Mouse (Mus musculus): ENCODE measurements around the gene Trim14. TPM values are rescaled to one million over a fixed set of nuclear protein-coding genes. Genes with fewer than 3 reads are reported as not detected.

Gene Trim14
- total RNA-seq, 1 experiment = 0.58 TPM

DNA sequence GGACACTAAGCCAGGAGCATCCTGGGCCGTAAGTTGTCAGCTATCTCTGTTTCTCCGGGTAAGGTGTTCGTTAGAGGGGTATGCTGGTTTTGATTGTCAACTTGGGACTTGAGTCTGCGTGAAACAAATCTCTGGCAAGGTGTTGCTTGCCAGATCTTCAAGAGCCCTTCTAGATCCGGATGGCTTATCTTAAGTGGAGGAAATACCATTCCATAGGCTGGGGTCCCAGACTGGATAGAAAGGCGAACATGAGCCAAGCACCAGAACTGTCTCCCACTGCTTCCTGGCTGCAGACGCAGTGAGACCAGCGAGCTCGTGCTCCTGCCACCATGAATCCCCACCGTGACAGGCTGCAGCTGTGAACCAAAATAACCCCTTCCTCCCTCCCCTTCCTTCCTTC is 14.5 kb downstream of the Trim14 start:
- H3K4me1 ChIP-seq (ENCODE audit: control insufficient read depth in 2 of 2, insufficient read depth in 2 of 2, low read length in 2 of 2, poor library complexity in 1 of 2) = no peaks in the 10 kb centered on the region; a peak in 1 of 4 replicates
- H3K27ac ChIP-seq (ENCODE audit: insufficient read depth, low read depth, low read length, poor library complexity, severe bottlenecking) = no peak overlapping the region
- H3K36me3 ChIP-seq (ENCODE audit: control insufficient read depth, insufficient read depth, low read length, poor library complexity, severe bottlenecking) = no peaks in the 10 kb centered on the region
- H3K4me3 ChIP-seq (ENCODE audit: insufficient read depth in 1 of 2, low read depth in 1 of 2, low read length in 2 of 2, poor library complexity in 1 of 2, severe bottlenecking in 1 of 2) = no peak overlapping the region
- no peak overlapping the region for H3K9ac ChIP-seq (ENCODE audit: insufficient read depth, low read depth, low read length, poor library complexity, severe bottlenecking)
- TF ChIP-seq ZNF384 (IDR thresholded peaks at IDR 0.05; ENCODE audit: low read depth, low read length) (no peak), HCFC1 (IDR thresholded peaks at IDR 0.05; ENCODE audit: borderline replicate concordance, insufficient read depth, low read length) (no peak), MAFK (IDR thresholded peaks at IDR 0.05; ENCODE audit: insufficient read depth, low read depth, low read length) (no peak), ZC3H11A (IDR thresholded peaks at IDR 0.05; ENCODE audit: borderline replicate concordance, low read depth, low read length) (no peak), CHD2 (IDR thresholded peaks at IDR 0.05; ENCODE audit: low read depth, low read length) (no peak)
- DNase-seq (ENCODE audit: low read depth, low spot score) = no peak
- H3K9me3 ChIP-seq (ENCODE audit: control insufficient read depth, insufficient read depth, low read depth, low read length) = no peaks in the 10 kb centered on the region
- in situ Hi-C loops (cut with MboI; ENCODE audit: low sequenced_read_pairs in 2 of 2, unreplicated experiment in 2 of 2) = no loop called here

DNA sequence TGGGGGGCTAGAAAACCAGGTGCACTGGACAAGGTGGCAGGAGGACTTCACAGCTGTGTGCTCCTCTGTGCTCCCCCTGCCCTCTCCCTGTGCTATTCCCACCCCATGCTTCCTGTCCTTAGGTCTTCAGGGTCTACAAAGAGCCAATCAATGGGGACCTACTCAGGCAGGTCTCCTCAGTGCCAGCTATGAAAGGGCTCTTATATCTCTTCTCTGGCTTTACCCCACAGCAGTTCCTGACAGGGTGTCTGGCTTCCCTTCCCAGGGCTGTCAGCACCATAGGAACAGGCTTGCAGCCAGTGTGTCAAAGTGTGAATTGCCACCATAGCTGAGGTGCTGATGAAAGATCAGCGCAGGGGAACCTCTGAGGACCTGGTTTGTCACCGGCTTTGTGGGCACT is 15.4 kb downstream of the Trim14 start:
- no peak for TF ChIP-seq CHD2 (IDR thresholded peaks at IDR 0.05; ENCODE audit: low read depth, low read length)
- no peak for TF ChIP-seq MAFK (IDR thresholded peaks at IDR 0.05; ENCODE audit: insufficient read depth, low read depth, low read length)
- no peak for TF ChIP-seq HCFC1 (IDR thresholded peaks at IDR 0.05; ENCODE audit: borderline replicate concordance, insufficient read depth, low read length)
- TF ChIP-seq ZC3H11A (IDR thresholded peaks at IDR 0.05; ENCODE audit: borderline replicate concordance, low read depth, low read length) = no peak
- no peak for TF ChIP-seq ZNF384 (IDR thresholded peaks at IDR 0.05; ENCODE audit: low read depth, low read length)
- Histone ChIP-seq H3K4me1 (ENCODE audit: control insufficient read depth in 2 of 2, insufficient read depth in 2 of 2, low read length in 2 of 2, poor library complexity in 1 of 2) (no peaks in the 10 kb centered on the region; a peak in 1 of 4 replicates), H3K9me3 (ENCODE audit: control insufficient read depth, insufficient read depth, low read depth, low read length) (no peaks in the 10 kb centered on the region), H3K27ac (ENCODE audit: insufficient read depth, low read depth, low read length, poor library complexity, severe bottlenecking) (no peak overlapping the region), H3K36me3 (ENCODE audit: control insufficient read depth, insufficient read depth, low read length, poor library complexity, severe bottlenecking) (no peaks in the 10 kb centered on the region), H3K4me3 (ENCODE audit: insufficient read depth in 1 of 2, low read depth in 1 of 2, low read length in 2 of 2, poor library complexity in 1 of 2, severe bottlenecking in 1 of 2) (no peak overlapping the region), H3K9ac (ENCODE audit: insufficient read depth, low read depth, low read length, poor library complexity, severe bottlenecking) (no peak overlapping the region)
- DNase-seq (ENCODE audit: low read depth, low spot score) = no peak
- in situ Hi-C loops (cut with MboI; ENCODE audit: low sequenced_read_pairs in 2 of 2, unreplicated experiment in 2 of 2) = no loop called here

GRCm38 (mm10) chr4:46507736-46508460 is 28.0 kb downstream of the Trim14 start:
- Histone ChIP-seq H3K9me3 (ENCODE audit: control insufficient read depth, insufficient read depth, low read depth, low read length) (no peaks in the 10 kb centered on the region), H3K27ac (ENCODE audit: insufficient read depth, low read depth, low read length, poor library complexity, severe bottlenecking) (no peak overlapping the region), H3K9ac (ENCODE audit: insufficient read depth, low read depth, low read length, poor library complexity, severe bottlenecking) (no peak overlapping the region), H3K4me1 (ENCODE audit: control insufficient read depth in 2 of 2, insufficient read depth in 2 of 2, low read length in 2 of 2, poor library complexity in 1 of 2) (0 out of 4 replicates have a peak, but pooled peaks cover 0 to 3% of the 10 kb centered on the region in 2 experiments), H3K36me3 (ENCODE audit: control insufficient read depth, insufficient read depth, low read length, poor library complexity, severe bottlenecking) (peaks cover 4% of the 10 kb centered on the region), H3K4me3 (ENCODE audit: insufficient read depth in 1 of 2, low read depth in 1 of 2, low read length in 2 of 2, poor library complexity in 1 of 2, severe bottlenecking in 1 of 2) (peak overlapping the region; percentile 26 to 67; a peak in 2 of 4 replicates)
- DNase-seq (ENCODE audit: low read depth, low spot score) = peak; percentile 77
- TF ChIP-seq CHD2 (IDR thresholded peaks at IDR 0.05; ENCODE audit: low read depth, low read length) = no peak
- TF ChIP-seq ZC3H11A (IDR thresholded peaks at IDR 0.05; ENCODE audit: borderline replicate concordance, low read depth, low read length) = peak; percentile 31; the same call in 1 of the 2 replicates
- no peak for TF ChIP-seq ZNF384 (IDR thresholded peaks at IDR 0.05; ENCODE audit: low read depth, low read length)
- no peak for TF ChIP-seq MAFK (IDR thresholded peaks at IDR 0.05; ENCODE audit: insufficient read depth, low read depth, low read length)
- no peak for TF ChIP-seq HCFC1 (IDR thresholded peaks at IDR 0.05; ENCODE audit: borderline replicate concordance, insufficient read depth, low read length)
- in situ Hi-C loops (cut with MboI; ENCODE audit: low sequenced_read_pairs in 2 of 2, unreplicated experiment in 2 of 2) = no loop called here

DNA sequence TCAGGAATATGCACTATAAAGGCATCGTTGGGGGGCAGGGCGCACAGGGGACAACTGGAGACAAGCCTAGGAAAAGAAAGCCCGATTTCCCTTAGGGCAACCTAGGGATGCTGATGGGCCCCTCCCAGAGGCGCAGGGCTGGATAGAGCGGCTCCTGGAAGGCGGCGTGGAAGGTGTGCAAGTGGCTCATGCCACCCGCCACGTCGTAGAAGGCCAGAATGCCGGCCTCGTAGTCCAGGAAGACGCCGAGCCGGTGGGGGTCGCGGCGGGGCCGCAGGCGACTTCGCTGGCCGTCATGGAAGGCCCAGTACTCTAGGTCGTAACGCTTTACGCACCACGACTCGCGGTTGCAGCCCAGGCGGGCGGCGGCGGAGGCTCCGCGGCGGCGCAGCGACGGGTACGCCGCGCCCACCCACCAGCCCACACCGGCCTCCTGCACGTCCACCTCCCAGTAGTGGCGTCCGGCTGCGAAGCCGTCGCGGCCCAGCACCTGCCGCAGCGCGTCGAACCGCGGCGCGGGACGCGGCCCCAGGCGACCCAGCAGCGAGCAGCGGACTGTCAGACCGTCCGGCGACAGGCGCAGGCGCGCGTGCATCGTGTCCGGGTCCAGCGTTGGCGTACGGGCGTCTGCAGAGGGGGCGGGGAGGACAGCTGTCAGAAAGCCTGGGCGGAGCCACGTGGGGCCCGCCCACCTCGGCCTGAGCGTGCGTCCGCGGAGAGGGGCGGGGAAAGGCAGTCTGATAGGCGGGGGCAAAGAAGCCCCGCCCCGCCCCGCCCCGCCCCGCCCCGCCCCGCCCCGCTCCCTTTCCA is 28.9 kb downstream of the Trim14 start:
- DNase-seq (ENCODE audit: low read depth, low spot score) = peak; percentile 69
- in situ Hi-C loops (cut with MboI; ENCODE audit: low sequenced_read_pairs in 2 of 2, unreplicated experiment in 2 of 2) = no loop called here
- H3K27ac ChIP-seq (ENCODE audit: insufficient read depth, low read depth, low read length, poor library complexity, severe bottlenecking) = no peak overlapping the region

More for the DNA sequence above, 28.9 kb downstream of the Trim14 start:
- no peaks in the 10 kb centered on the region for H3K9me3 ChIP-seq (ENCODE audit: control insufficient read depth, insufficient read depth, low read depth, low read length)
- H3K4me1 ChIP-seq (ENCODE audit: control insufficient read depth in 2 of 2, insufficient read depth in 2 of 2, low read length in 2 of 2, poor library complexity in 1 of 2) = peaks cover 0 to 4% of the 10 kb centered on the region in 2 experiments; a peak in 1 of 4 replicates
- H3K9ac ChIP-seq (ENCODE audit: insufficient read depth, low read depth, low read length, poor library complexity, severe bottlenecking) = peak overlapping the region; percentile 18; the same call in 1 of the 2 replicates
- H3K36me3 ChIP-seq (ENCODE audit: control insufficient read depth, insufficient read depth, low read length, poor library complexity, severe bottlenecking) = peaks cover 9% of the 10 kb centered on the region
- TF ChIP-seq MAFK (IDR thresholded peaks at IDR 0.05; ENCODE audit: insufficient read depth, low read depth, low read length) = no peak
- TF ChIP-seq ZC3H11A (IDR thresholded peaks at IDR 0.05; ENCODE audit: borderline replicate concordance, low read depth, low read length) = no peak
- TF ChIP-seq HCFC1 (IDR thresholded peaks at IDR 0.05; ENCODE audit: borderline replicate concordance, insufficient read depth, low read length) = no peak
- no peak for TF ChIP-seq ZNF384 (IDR thresholded peaks at IDR 0.05; ENCODE audit: low read depth, low read length)
- TF ChIP-seq CHD2 (IDR thresholded peaks at IDR 0.05; ENCODE audit: low read depth, low read length) = no peak
- peak overlapping the region; percentile 67 to 71 for H3K4me3 ChIP-seq (ENCODE audit: insufficient read depth in 1 of 2, low read depth in 1 of 2, low read length in 2 of 2, poor library complexity in 1 of 2, severe bottlenecking in 1 of 2)
